Mouse (Mus musculus) lung, embryonic 15.5 days (tissue): ENCODE measurements around the gene Iqcf3. TPM values are rescaled to one million over a fixed set of nuclear protein-coding genes. Genes with fewer than 3 reads are reported as not detected.
"Not testable (repeated sequence)": the region's sequence is repeated elsewhere in the genome, so short reads cannot be mapped to it uniquely, and the experiment has no call there.

ENCODE experiments used
- ATAC-seq: fragments of 200-750 bp; cut with Nextera tagmentation; 2 replicates; pipeline ENCODE4 v1.8.0; 2017; ENCODE audit warnings: moderate number of reproducible peaks, borderline replicate concordance; ENCODE audit not compliant: low FRiP score, low TSS enrichment; ENCODE audit errors: extremely low read depth
- H3K27ac ChIP-seq: fragments of 300-500 bp; sonication (generic); 2 replicates; pipeline ENCODE4 v1.5.1; 2015; ENCODE audit warnings: moderate library complexity, mild to moderate bottlenecking, inconsistent platforms
- H3K27me3 ChIP-seq: fragments of 300-500 bp; sonication (generic); 2 replicates; pipeline ENCODE4 v1.6.1; 2015; ENCODE audit warnings: inconsistent platforms
- H3K36me3 ChIP-seq: fragments of 300-500 bp; sonication (generic); 2 replicates; pipeline ENCODE4 v1.6.1; 2015; ENCODE audit warnings: inconsistent platforms
- H3K4me1 ChIP-seq: fragments of 300-500 bp; sonication (generic); 2 replicates; pipeline ENCODE4 v1.6.1; 2015; ENCODE audit warnings: inconsistent platforms
- H3K4me2 ChIP-seq: fragments of 300-500 bp; sonication (generic); 2 replicates; pipeline ENCODE4 v1.6.1; 2015; ENCODE audit warnings: inconsistent platforms, mild to moderate bottlenecking, moderate library complexity
- H3K4me3 ChIP-seq: fragments of 300-500 bp; sonication (generic); 2 replicates; pipeline ENCODE4 v1.5.1; 2015; ENCODE audit warnings: mild to moderate bottlenecking, inconsistent platforms
- H3K9ac ChIP-seq: fragments of 300-500 bp; sonication (generic); 2 replicates; pipeline ENCODE4 v1.6.1; 2015; ENCODE audit warnings: inconsistent platforms
- H3K9me3 ChIP-seq: fragments of 300-500 bp; sonication (generic); 2 replicates; pipeline ENCODE4 v1.6.1; 2016; ENCODE audit warnings: inconsistent platforms
- WGBS: fragments of 180-500 bp; shearing (Covaris S2); methylation state at CpG from one replicate; pipeline ENCODE4 v1.1.7; 2015; 5-methylcytosine and 5-hydroxymethylcytosine counted together
- polyA plus RNA-seq: library from polyadenylated mRNA; unstranded; fragments of >200 nt; fragmentation: Nextera tagmentation; extraction: Ambion mirVana; gene quantifications from 2 replicates; pipeline ENCODE4 v1.2.1, GENCODE M21; 2015

Gene Iqcf3
- not detected in 2 replicates for polyA plus RNA-seq

DNA sequence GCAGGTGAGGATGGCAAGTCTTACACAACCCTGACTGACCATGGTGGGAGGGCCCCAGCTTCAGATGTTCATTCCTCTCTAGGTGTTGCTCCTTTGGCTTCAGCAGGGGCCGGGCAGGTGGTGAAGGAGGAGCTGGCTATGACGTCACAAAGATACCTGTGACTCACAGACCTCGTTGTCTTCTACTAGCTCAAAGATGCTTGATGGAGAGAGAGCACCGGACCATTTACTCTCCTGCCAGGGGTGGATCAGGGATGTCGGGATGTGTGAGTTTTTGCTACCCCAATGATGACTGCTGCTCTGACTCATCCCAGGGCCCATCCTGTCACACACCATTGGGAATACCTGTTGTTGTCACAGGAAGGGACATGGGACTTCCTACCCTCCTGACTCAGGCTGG, at the start of gene Iqcf3:
Gene Iqcf3 (minus strand): TSS at position 101 of the 400 bp plus-strand sequence.
- H3K4me2 ChIP-seq, result no peak within 1 kb of the TSS
- no peak for ATAC-seq
- H3K9ac ChIP-seq, result no peak within 1 kb of the TSS
- no peaks in the 10 kb centered on the region for H3K4me1 ChIP-seq
- H3K27ac ChIP-seq, result no peak within 1 kb of the TSS
- no peaks in the 10 kb centered on the region for H3K9me3 ChIP-seq
- H3K4me3 ChIP-seq, result no peak within 1 kb of the TSS
- H3K36me3 ChIP-seq, result no peaks in the 10 kb centered on the region
- H3K27me3 ChIP-seq, result no peaks in the 10 kb centered on the region
- 78% methylated on average over 5 of the region's 5 CpGs for WGBS

DNA sequence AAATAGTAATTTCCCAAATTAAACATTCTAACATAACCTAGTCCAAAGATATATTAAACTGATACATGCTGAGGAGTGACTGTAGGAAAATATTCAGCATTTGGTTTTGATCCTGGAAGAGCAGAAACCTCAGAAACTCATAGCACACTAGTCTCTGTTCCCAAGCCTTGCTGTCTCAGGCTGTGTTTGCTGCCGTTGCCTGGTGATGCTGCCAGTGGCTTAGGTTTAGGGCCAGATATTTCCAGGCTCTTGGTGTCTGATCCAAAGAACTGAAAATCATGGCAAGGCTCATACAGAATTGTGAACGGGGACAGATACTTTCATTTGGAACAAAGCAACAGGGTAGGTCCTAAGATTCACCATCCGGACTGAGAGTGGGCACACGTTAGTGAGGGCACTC, 49.3 kb upstream of the Iqcf3 start:
- Histone ChIP-seq H3K4me1 (no peaks in the 10 kb centered on the region), H3K9ac (no peak overlapping the region), H3K4me3 (no peak overlapping the region), H3K36me3 (no peaks in the 10 kb centered on the region), H3K4me2 (no peak overlapping the region), H3K27me3 (no peaks in the 10 kb centered on the region), H3K9me3 (no peaks in the 10 kb centered on the region), H3K27ac (no peak overlapping the region)
- WGBS, result 71% methylated on average over 4 of the region's 4 CpGs
- ATAC-seq, result no peak

DNA sequence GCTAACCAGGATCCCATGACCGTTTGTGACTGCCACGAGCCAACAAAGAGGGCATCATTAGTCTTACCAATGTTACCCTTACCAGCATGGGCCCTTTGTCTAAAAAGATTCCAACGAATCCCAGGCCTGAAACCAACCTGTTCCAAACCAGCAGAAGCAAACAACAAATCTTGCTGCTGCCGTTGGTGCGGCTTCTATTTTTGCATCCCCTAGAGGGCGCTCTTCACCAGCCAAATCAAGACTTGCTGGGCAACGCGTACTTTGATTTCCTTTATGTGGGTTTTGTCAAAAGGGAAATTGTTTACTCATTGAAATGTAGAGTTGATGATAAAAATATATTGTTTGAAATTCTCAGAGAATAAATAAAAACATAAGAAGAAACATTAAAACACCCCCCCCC, 39.1 kb upstream of the Iqcf3 start:
- H3K9me3 ChIP-seq, result no peaks in the 10 kb centered on the region
- no peaks in the 10 kb centered on the region for H3K36me3 ChIP-seq
- H3K9ac ChIP-seq, result no peak overlapping the region
- ATAC-seq, result no peak
- no peak overlapping the region for H3K4me3 ChIP-seq
- no peak overlapping the region for H3K4me2 ChIP-seq
- 24% methylated on average over 8 of the region's 8 CpGs for WGBS
- H3K4me1 ChIP-seq, result no peaks in the 10 kb centered on the region
- no peak overlapping the region for H3K27ac ChIP-seq
- no peaks in the 10 kb centered on the region for H3K27me3 ChIP-seq

GRCm38 (mm10) chr9:106598466-106598865, 37.0 kb upstream of the Iqcf3 start:
- H3K27ac ChIP-seq, result no peak overlapping the region
- no peak overlapping the region for H3K4me2 ChIP-seq
- no peaks in the 10 kb centered on the region for H3K4me1 ChIP-seq
- H3K9me3 ChIP-seq, result no peaks in the 10 kb centered on the region
- no peak for ATAC-seq
- WGBS, result 36% methylated on average over 7 of the region's 7 CpGs
- no peak overlapping the region for H3K4me3 ChIP-seq
- no peaks in the 10 kb centered on the region for H3K36me3 ChIP-seq
- H3K27me3 ChIP-seq, result no peaks in the 10 kb centered on the region
- no peak overlapping the region for H3K9ac ChIP-seq

DNA sequence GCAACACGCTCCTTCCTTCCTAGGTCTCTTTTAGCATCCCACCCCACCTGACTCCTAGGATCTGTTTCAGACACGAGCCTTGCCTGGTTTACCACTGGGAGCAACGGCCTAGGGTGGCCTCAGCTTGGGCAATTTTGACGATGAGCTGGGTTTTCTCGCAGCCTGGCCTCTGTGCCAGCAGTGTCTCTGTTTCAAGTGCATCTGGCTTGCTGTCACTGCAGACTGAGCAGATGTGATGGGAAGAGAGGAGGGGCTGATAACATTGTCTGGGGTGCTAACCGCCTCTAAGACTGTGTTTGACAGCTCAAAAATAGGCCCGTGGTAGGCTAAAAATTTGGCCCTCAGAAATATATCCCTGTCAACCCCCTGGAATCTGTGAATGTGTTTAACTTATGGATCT, 34.4 kb upstream of the Iqcf3 start:
- H3K9ac ChIP-seq, result no peak overlapping the region
- no peak overlapping the region for H3K27ac ChIP-seq
- H3K4me1 ChIP-seq, result no peaks in the 10 kb centered on the region
- no peaks in the 10 kb centered on the region for H3K9me3 ChIP-seq
- ATAC-seq, result no peak
- H3K27me3 ChIP-seq, result no peaks in the 10 kb centered on the region
- 58% methylated on average over 7 of the region's 7 CpGs for WGBS
- no peak overlapping the region for H3K4me3 ChIP-seq
- no peak overlapping the region for H3K4me2 ChIP-seq
- H3K36me3 ChIP-seq, result no peaks in the 10 kb centered on the region

DNA sequence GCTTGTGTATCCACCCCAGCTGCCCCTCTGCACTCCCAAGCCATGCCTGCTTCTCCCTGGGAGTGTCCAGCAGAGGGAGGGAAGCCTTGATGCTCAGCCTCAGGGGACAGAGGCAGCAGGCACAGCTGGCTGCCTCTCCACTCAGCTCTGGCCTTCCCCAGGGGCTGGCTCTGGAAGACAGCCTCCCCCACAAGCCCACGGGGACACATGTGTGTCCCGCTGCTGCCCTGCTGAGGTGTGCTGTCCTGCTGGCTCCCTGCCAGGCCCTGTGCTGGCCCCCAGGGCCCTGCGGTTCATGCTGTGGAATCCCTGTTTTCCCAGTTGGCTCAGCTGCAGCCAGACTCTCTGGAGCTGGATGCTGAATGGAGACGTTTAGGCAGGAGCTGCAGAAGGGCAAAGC, 34.0 kb upstream of the Iqcf3 start:
- H3K4me3 ChIP-seq, ATAC-seq, H3K9me3 ChIP-seq, H3K27ac ChIP-seq, H3K27me3 ChIP-seq, H3K36me3 ChIP-seq, H3K4me2 ChIP-seq, H3K4me1 ChIP-seq, H3K9ac ChIP-seq: not testable (repeated sequence)
- WGBS, result 5% methylated on average over 4 of the region's 4 CpGs

- Histone ChIP-seq H3K9ac (no peak overlapping the region), H3K27ac (no peak overlapping the region), H3K9me3 (no peaks in the 10 kb centered on the region), H3K36me3 (no peaks in the 10 kb centered on the region), H3K4me3 (no peak overlapping the region), H3K4me1 (no peaks in the 10 kb centered on the region), H3K27me3 (no peaks in the 10 kb centered on the region), H3K4me2 (no peak overlapping the region)
- 89% methylated on average over 5 of the region's 5 CpGs for WGBS
- no peak for ATAC-seq
Measured at GRCm38 (mm10) chr9:106592158-106592557, 30.7 kb upstream of the Iqcf3 start.

DNA sequence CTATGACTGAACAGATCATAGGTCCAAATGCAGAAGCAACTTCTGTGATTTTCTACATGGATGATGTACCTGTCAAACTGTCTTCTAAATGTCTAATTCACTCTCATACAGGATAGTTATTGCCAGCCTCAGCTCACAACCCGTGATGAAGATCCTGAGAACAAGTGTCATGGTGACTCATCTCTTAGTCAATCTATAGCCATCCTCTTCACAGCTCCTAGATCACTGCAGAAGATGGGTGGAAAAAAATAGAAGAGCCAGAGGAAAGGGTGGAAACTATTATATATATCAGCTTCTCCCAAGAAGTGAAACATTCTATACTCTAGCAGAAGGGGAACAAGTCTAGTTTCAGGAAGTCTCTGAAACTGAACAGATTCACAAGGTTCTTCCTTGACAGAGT, 21.1 kb upstream of the Iqcf3 start:
- Histone ChIP-seq H3K9ac (no peak overlapping the region), H3K36me3 (no peaks in the 10 kb centered on the region), H3K9me3 (no peaks in the 10 kb centered on the region), H3K4me2 (no peak overlapping the region), H3K27me3 (no peaks in the 10 kb centered on the region), H3K27ac (no peak overlapping the region), H3K4me3 (no peak overlapping the region), H3K4me1 (no peaks in the 10 kb centered on the region)
- no peak for ATAC-seq
- 54% methylated on average over 1 of the region's 1 CpGs for WGBS

DNA sequence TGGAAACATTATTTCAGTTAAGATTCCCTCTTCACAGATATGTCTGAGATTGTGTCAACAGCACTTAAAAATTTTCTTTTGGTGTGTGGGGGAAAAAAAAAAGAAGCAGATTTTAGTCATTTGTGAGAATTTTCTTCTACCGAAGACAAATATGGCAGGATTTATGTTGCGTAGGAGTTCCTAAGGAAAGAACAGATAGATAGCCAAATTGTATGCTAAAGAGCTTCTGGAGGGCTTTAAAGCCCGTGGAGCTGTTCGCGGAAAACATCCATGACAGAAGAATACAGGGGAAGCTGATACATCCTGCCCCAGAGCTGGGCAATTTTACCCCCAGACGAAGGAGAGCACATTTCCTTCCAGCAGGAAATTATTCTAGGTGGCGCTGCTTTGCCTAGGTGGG, 18.6 kb upstream of the Iqcf3 start:
- 75% methylated on average over 7 of the region's 7 CpGs for WGBS
- H3K4me1 ChIP-seq, result no peaks in the 10 kb centered on the region
- no peak overlapping the region for H3K4me2 ChIP-seq
- H3K27ac ChIP-seq, result no peak overlapping the region
- no peak overlapping the region for H3K9ac ChIP-seq
- no peak overlapping the region for H3K4me3 ChIP-seq
- no peak for ATAC-seq
- H3K36me3 ChIP-seq, result no peaks in the 10 kb centered on the region
- no peaks in the 10 kb centered on the region for H3K9me3 ChIP-seq
- no peaks in the 10 kb centered on the region for H3K27me3 ChIP-seq

DNA sequence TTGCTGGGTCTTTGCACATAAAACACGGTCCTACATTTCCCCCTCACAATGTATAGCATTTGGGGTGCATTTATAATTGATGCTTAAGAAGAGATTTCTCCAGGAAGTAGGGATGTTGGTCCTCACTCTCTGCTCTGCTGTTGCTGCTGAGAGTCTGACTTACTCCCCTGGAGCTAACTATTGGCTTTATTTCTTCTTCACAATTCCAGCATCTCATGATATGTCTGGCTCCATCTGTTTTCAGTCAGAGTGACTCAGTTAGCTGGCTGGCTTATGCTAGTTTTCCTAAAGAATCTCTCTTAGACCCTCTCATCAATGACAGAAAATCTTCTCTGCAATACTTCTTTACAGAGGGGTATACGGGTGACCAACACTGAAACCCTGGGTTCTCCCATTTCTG, 14.7 kb upstream of the Iqcf3 start:
- H3K4me2 ChIP-seq, result no peak overlapping the region
- H3K4me3 ChIP-seq, result no peak overlapping the region
- no peaks in the 10 kb centered on the region for H3K9me3 ChIP-seq
- no peak overlapping the region for H3K9ac ChIP-seq
- WGBS, result 74% methylated on average over 2 of the region's 2 CpGs
- H3K36me3 ChIP-seq, result no peaks in the 10 kb centered on the region
- no peaks in the 10 kb centered on the region for H3K4me1 ChIP-seq
- no peak for ATAC-seq
- H3K27me3 ChIP-seq, result no peaks in the 10 kb centered on the region
- no peak overlapping the region for H3K27ac ChIP-seq

- Histone ChIP-seq H3K9me3 (no peaks in the 10 kb centered on the region), H3K4me3 (no peak overlapping the region), H3K27ac (no peak overlapping the region), H3K4me2 (no peak overlapping the region), H3K36me3 (no peaks in the 10 kb centered on the region), H3K27me3 (no peaks in the 10 kb centered on the region), H3K9ac (no peak overlapping the region), H3K4me1 (no peaks in the 10 kb centered on the region)
- 85% methylated on average over 5 of the region's 5 CpGs for WGBS
- ATAC-seq, result no peak
Measured at GRCm38 (mm10) chr9:106573366-106573765, 11.9 kb upstream of the Iqcf3 start.

DNA sequence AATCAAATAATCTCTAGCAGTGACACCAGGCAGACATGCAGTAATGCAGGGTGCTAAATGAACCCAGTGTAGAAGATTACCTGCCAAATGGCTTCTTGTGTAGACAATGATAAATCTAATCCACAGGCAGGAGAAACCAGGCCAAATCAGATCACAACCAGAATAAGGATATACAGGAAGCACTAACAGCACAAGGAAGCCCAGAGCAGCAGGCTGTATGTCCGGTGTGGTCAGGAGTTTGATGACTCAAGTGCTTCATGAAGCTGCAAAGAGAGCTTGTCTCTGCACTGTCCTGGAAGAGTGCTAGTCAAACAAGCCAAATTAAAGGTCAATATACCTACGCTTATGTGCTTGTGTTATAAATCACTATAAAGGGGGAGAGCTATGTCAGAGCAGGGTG, 10.8 kb upstream of the Iqcf3 start:
- Histone ChIP-seq H3K27ac (no peak overlapping the region), H3K27me3 (no peaks in the 10 kb centered on the region), H3K9me3 (no peaks in the 10 kb centered on the region), H3K4me1 (no peaks in the 10 kb centered on the region), H3K4me2 (no peak overlapping the region), H3K36me3 (no peaks in the 10 kb centered on the region), H3K4me3 (no peak overlapping the region), H3K9ac (no peak overlapping the region)
- no peak for ATAC-seq
- 57% methylated on average over 2 of the region's 2 CpGs for WGBS

GRCm38 (mm10) chr9:106570896-106571295, 9.5 kb upstream of the Iqcf3 start, which contains the start of gene Iqcf4:
TSS of gene Iqcf4 (minus strand) at chr9:106570996.
- ATAC-seq, result no peak
- H3K27me3 ChIP-seq, result no peaks in the 10 kb centered on the region
- no peaks in the 10 kb centered on the region for H3K36me3 ChIP-seq
- WGBS, result 83% methylated on average over 7 of the region's 7 CpGs
- H3K4me1 ChIP-seq, result no peaks in the 10 kb centered on the region
- H3K9ac ChIP-seq, result no peak within 1 kb of the TSS
- H3K4me2 ChIP-seq, result no peak within 1 kb of the TSS
- H3K27ac ChIP-seq, result no peak within 1 kb of the TSS
- H3K9me3 ChIP-seq, result no peaks in the 10 kb centered on the region
- no peak within 1 kb of the TSS for H3K4me3 ChIP-seq
